Mouse (Mus musculus) liver, adult (tissue): ENCODE results near the gene Gm44805.

Experiments used
- GATA4 ChIP-seq: IDR thresholded peaks from 2 replicates; pipeline ENCODE4 v1.6.1; 2014; ENCODE audit warnings: mild to moderate bottlenecking, low read length; ENCODE audit not compliant: insufficient replicate concordance

Gm44805 gene

DNA sequence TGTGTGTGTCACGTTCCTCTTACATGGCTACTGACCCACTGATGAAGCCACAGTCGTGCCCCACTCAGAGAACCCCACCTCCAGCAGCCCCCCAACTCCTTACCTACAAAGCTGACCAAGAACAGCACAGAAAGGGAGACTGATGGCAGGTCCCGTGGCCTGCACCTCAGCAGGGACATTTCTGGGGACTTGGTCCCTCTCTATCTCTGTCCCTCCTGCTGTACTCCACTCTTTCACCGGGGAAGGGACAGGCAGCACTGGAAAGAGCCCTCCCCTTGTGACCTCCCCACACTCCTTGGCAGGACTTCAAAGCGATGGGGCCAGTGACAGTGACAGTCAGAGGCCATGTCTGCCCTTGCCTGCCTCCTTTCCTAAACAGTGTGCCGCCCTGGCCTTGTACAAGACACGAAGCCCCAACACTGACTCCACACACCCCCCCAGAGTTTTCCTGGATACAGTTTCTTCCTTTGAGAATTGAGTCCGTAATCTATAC is at the start of gene Gm44805, which contains the start of gene Apoc4:
Gene Gm44805 (minus strand): TSS at position 222 of the 493 bp plus-strand sequence.
Gene Apoc4 (minus strand): TSS at position 278 of the 493 bp plus-strand sequence.
- peak; percentile 18; the same call in 1 of the 2 replicates for TF ChIP-seq GATA4

DNA sequence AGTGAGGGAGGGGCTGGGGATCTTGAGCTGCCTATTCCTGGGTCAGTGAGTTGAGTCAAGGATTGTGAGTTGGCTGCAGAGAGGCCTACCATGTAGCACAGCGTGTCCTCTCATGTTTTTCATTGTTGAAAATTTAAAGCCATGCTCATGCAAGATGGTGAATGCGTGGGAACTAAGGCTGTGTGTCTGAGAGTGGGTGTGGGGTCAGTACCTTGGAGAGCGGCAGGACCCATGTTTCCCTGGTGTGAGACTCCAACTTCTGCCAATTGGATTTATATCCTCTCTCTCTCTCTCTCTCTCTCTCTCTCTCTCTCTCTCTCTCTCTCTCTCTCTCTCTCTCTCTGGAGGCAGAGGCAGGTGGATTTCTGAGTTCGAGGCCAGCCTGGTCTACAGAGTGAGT is 45.3 kb upstream of the Gm44805 start:
- TF ChIP-seq GATA4, result no peak

GRCm38 (mm10) chr7:19724167-19724566 is 42.9 kb upstream of the Gm44805 start:
- no peak for TF ChIP-seq GATA4

- TF ChIP-seq GATA4, result peak; percentile 63
Observed at GRCm38 (mm10) chr7:19722754-19723195, 41.6 kb upstream of the Gm44805 start.

DNA sequence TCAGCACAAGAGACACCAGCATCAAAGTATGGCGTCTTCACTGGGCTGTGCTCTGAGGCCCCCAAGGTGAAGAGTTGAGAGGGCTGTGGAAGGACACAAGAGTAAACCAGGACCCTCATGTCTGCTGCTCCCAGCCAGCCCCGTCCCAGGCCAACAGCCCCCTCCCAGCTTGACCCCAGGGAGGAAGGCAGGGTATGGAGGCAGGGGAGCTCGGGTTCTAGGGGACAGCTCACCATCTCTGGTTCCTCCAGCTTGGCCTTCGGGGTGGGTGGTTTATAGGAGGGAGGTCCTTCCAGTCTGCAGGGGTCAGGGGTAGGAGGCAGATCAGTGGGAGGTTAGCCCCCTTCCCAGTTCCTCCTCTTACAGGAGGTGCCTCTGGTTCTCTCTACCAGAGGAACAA is 38.0 kb upstream of the Gm44805 start:
- no peak for TF ChIP-seq GATA4

GRCm38 (mm10) chr7:19718297-19718952 is 37.2 kb upstream of the Gm44805 start:
- no peak for TF ChIP-seq GATA4

- TF ChIP-seq GATA4, result no peak
Observed at GRCm38 (mm10) chr7:19717346-19717745, 36.1 kb upstream of the Gm44805 start.

- no peak for TF ChIP-seq GATA4
Observed at GRCm38 (mm10) chr7:19716822-19717221, 35.6 kb upstream of the Gm44805 start.

- TF ChIP-seq GATA4, result no peak
Observed at GRCm38 (mm10) chr7:19716055-19716682, 34.9 kb upstream of the Gm44805 start.

- no peak for TF ChIP-seq GATA4
Observed at GRCm38 (mm10) chr7:19715239-19716054, 34.2 kb upstream of the Gm44805 start, which contains the start of gene Tomm40. Gene Tomm40, minus strand, starts transcription at chr7:19715438.

GRCm38 (mm10) chr7:19714836-19715235 is 33.6 kb upstream of the Gm44805 start:
- no peak for TF ChIP-seq GATA4

- TF ChIP-seq GATA4, result no peak
Observed at GRCm38 (mm10) chr7:19713598-19713997, 32.4 kb upstream of the Gm44805 start.

DNA sequence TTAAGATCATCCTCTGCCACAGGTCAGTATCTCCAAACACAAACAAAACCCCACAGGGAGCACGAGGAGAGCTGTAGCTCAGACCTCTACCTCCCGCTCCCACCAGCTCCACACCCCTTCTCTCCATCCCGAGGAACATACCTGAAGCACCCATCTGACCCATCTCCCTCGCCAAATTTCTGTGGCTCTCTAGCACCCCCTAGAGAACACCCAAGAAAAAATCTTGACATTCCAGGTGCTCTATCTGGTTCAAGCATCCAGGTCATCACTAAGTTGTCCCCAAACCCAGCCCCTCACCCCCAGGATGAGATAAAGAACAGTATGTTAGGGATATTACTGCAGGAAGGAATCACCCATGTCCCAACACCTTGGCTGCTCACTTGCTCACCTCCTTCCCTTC is 32.0 kb upstream of the Gm44805 start:
- TF ChIP-seq GATA4, result no peak

DNA sequence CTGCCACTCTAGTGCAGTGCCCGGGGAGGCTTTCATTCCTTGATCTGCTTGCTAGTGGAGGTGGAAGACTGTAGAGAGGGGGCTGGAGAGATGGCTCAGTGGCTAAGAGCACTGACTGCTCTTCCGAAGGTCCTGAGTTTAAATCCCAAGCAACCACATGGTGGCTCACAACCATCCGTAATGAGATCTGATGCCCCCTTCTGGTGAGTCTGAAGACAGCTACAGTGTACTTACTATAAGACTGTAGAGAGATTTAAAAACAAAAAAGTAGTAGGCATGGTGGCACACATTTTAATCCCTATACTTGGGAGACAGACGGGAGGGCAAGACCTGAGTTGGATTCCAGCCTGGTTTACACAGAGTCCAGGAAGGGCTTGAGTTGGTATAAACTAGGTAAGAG is 31.2 kb upstream of the Gm44805 start:
- TF ChIP-seq GATA4, result no peak

DNA sequence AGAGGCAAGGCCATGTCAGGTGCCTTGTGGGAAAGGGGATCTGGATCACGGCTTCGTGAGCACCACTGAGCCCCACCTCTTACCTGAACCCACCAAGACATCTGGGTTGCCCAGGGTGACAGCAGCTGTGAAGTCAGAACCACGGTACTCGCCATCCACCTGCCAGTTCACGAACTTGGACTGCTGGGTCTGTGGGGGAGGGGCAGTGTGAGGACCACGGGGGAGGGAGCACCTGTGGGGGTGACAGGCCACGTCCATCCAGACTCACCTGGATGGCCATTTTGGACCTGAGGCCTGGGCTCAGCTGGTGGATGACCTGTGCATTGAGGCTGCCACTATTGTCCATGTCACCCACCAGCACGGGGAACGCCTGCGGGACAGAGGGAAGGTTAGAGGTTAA is 29.4 kb upstream of the Gm44805 start:
- no peak for TF ChIP-seq GATA4
